Mouse (Mus musculus): ENCODE measurements at regions not wholly inside any gene's neighbourhood (a gene's known extent, or its start where the extent isn't known, plus 50 kb on each side); places are given as distances from the start of the nearest gene placed in this dataset.
"Not testable (repeated sequence)": the region's sequence is repeated elsewhere in the genome, so short reads cannot be mapped to it uniquely, and the experiment has no call there.

GRCm38 (mm10) chr7:138758386-138758785 lies 87.5 kb upstream of the Ppp2r2d start:
- Histone ChIP-seq H3K9me3 (replicated peaks) (no peaks in the 10 kb centered on the region), H3K9ac (no peak overlapping the region), H3K27ac (no peak overlapping the region), H3K36me3 (no peaks in the 10 kb centered on the region), H3K4me2 (no peak overlapping the region), H3K4me1 (replicated peaks) (no peaks in the 10 kb centered on the region), H3K4me3 (replicated peaks) (no peak overlapping the region), H3K27me3 (no peaks in the 10 kb centered on the region)
- no peak for ATAC-seq (ENCODE audit: low read depth)
- DNase-seq = no peak
- WGBS (ENCODE audit: insufficient replicate concordance) = 13% methylated on average over 1 of the region's 1 CpGs

GRCm38 (mm10) chr7:138748442-138748841 lies 97.4 kb upstream of the Ppp2r2d start:
- no peak for DNase-seq
- ATAC-seq (ENCODE audit: low read depth) = no peak
- WGBS (ENCODE audit: insufficient replicate concordance) = 48% methylated on average over 2 of the region's 2 CpGs

GRCm38 (mm10) chr7:138746616-138747015 lies 99.3 kb upstream of the Ppp2r2d start:
- Histone ChIP-seq H3K4me1 (replicated peaks) (no peaks in the 10 kb centered on the region), H3K9me3 (replicated peaks) (no peaks in the 10 kb centered on the region), H3K9ac (no peak overlapping the region), H3K36me3 (no peaks in the 10 kb centered on the region), H3K27me3 (no peaks in the 10 kb centered on the region), H3K4me2 (no peak overlapping the region), H3K4me3 (replicated peaks) (no peak overlapping the region), H3K27ac (no peak overlapping the region)
- DNase-seq (no peak), ATAC-seq (ENCODE audit: low read depth) (no peak)
- 60% methylated on average over 8 of the region's 8 CpGs for WGBS (ENCODE audit: insufficient replicate concordance)

More at GRCm38 (mm10) chr7:138748442-138748841, 97.4 kb upstream of the Ppp2r2d start:
- Histone ChIP-seq H3K4me2 (no peak overlapping the region), H3K4me3 (replicated peaks) (no peak overlapping the region), H3K4me1 (replicated peaks) (no peaks in the 10 kb centered on the region), H3K9ac (no peak overlapping the region), H3K36me3 (no peaks in the 10 kb centered on the region), H3K27me3 (no peaks in the 10 kb centered on the region), H3K9me3 (replicated peaks) (no peaks in the 10 kb centered on the region), H3K27ac (no peak overlapping the region)

- H3K9me3 ChIP-seq (replicated peaks) = no peaks in the 10 kb centered on the region
- no peaks in the 10 kb centered on the region for H3K36me3 ChIP-seq
- 60% methylated on average over 4 of the region's 4 CpGs for WGBS (ENCODE audit: insufficient replicate concordance)
- ATAC-seq (ENCODE audit: low read depth) (no peak), DNase-seq (no peak)
- H3K27ac ChIP-seq = no peak overlapping the region
- no peak overlapping the region for H3K4me3 ChIP-seq (replicated peaks)
- H3K4me2 ChIP-seq = no peak overlapping the region
- no peaks in the 10 kb centered on the region for H3K27me3 ChIP-seq
- H3K4me1 ChIP-seq (replicated peaks) = no peaks in the 10 kb centered on the region
- no peak overlapping the region for H3K9ac ChIP-seq
Measured at GRCm38 (mm10) chr7:138742516-138742845, 103.4 kb upstream of the Ppp2r2d start.

GRCm38 (mm10) chr7:138741816-138742515 lies 103.9 kb upstream of the Ppp2r2d start:
- H3K9ac ChIP-seq = no peak overlapping the region
- H3K27me3 ChIP-seq = no peaks in the 10 kb centered on the region
- DNase-seq (no peak), ATAC-seq (ENCODE audit: low read depth) (no peak)
- no peak overlapping the region for H3K27ac ChIP-seq
- H3K4me1 ChIP-seq (replicated peaks) = no peaks in the 10 kb centered on the region
- no peaks in the 10 kb centered on the region for H3K36me3 ChIP-seq
- H3K9me3 ChIP-seq (replicated peaks) = no peaks in the 10 kb centered on the region
- 59% methylated on average over 7 of the region's 7 CpGs for WGBS (ENCODE audit: insufficient replicate concordance)
- H3K4me2 ChIP-seq = no peak overlapping the region
- H3K4me3 ChIP-seq (replicated peaks) = no peak overlapping the region

- Histone ChIP-seq H3K9me3 (replicated peaks) (no peaks in the 10 kb centered on the region), H3K4me2 (no peak overlapping the region), H3K36me3 (no peaks in the 10 kb centered on the region), H3K4me1 (replicated peaks) (no peaks in the 10 kb centered on the region), H3K9ac (no peak overlapping the region), H3K27ac (no peak overlapping the region), H3K27me3 (no peaks in the 10 kb centered on the region), H3K4me3 (replicated peaks) (no peak overlapping the region)
- DNase-seq = no peak
- no peak for ATAC-seq (ENCODE audit: low read depth)
- 21% methylated on average over 4 of the region's 4 CpGs for WGBS (ENCODE audit: insufficient replicate concordance)
Measured at GRCm38 (mm10) chr7:138734254-138734653, 111.6 kb upstream of the Ppp2r2d start.

DNA sequence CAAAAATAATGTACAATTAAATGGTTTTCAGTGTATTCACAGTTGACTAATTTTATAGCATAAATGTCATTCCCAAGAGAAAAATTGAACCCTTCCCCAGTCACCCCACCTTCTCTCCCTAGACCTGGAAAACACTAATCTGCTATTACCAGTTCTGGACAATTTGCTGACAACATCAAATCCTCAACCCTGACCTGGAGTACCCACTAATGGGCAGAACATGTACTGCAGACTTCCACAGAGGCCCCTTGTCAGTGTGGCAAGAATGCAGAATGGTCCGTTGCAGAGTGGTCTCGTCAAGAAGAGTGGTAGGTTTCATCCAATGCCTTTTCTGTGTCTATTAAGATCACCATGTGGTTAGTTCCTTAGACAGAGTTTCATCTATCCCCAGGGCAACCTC lies 121.0 kb upstream of the Ppp2r2d start:
- no peak for DNase-seq
- no peak for ATAC-seq (ENCODE audit: low read depth)
- H3K27ac ChIP-seq = no peak overlapping the region
- no peak overlapping the region for H3K4me2 ChIP-seq
- H3K4me1 ChIP-seq (replicated peaks) = no peaks in the 10 kb centered on the region
- 63% methylated on average over 2 of the region's 2 CpGs for WGBS (ENCODE audit: insufficient replicate concordance)
- H3K36me3 ChIP-seq = no peaks in the 10 kb centered on the region
- no peak overlapping the region for H3K9ac ChIP-seq
- H3K27me3 ChIP-seq = no peaks in the 10 kb centered on the region
- no peak overlapping the region for H3K4me3 ChIP-seq (replicated peaks)
- no peaks in the 10 kb centered on the region for H3K9me3 ChIP-seq (replicated peaks)

GRCm38 (mm10) chr7:138719608-138720007 lies 126.3 kb upstream of the Ppp2r2d start:
- no peaks in the 10 kb centered on the region for H3K36me3 ChIP-seq
- no peak overlapping the region for H3K9ac ChIP-seq
- no peak overlapping the region for H3K4me2 ChIP-seq
- no peaks in the 10 kb centered on the region for H3K4me1 ChIP-seq (replicated peaks)
- 64% methylated on average over 5 of the region's 5 CpGs for WGBS (ENCODE audit: insufficient replicate concordance)
- ATAC-seq (ENCODE audit: low read depth) (no peak), DNase-seq (no peak)
- H3K27me3 ChIP-seq = no peaks in the 10 kb centered on the region
- no peak overlapping the region for H3K4me3 ChIP-seq (replicated peaks)
- no peak overlapping the region for H3K27ac ChIP-seq
- H3K9me3 ChIP-seq (replicated peaks) = no peaks in the 10 kb centered on the region

- Histone ChIP-seq H3K9ac (no peak overlapping the region), H3K4me2 (no peak overlapping the region), H3K4me1 (replicated peaks) (no peaks in the 10 kb centered on the region), H3K9me3 (replicated peaks) (no peaks in the 10 kb centered on the region), H3K27me3 (no peaks in the 10 kb centered on the region), H3K27ac (no peak overlapping the region), H3K4me3 (replicated peaks) (no peak overlapping the region), H3K36me3 (no peaks in the 10 kb centered on the region)
- ATAC-seq (ENCODE audit: low read depth) (no peak), DNase-seq (no peak)
- 62% methylated on average over 3 of the region's 3 CpGs for WGBS (ENCODE audit: insufficient replicate concordance)
Measured at GRCm38 (mm10) chr7:138719115-138719514, 126.8 kb upstream of the Ppp2r2d start.

GRCm38 (mm10) chr7:138714731-138715130 lies 131.1 kb upstream of the Ppp2r2d start:
- no peak overlapping the region for H3K27ac ChIP-seq
- peaks cover 6% of the 10 kb centered on the region; the same call in 1 of the 2 replicates for H3K9me3 ChIP-seq (replicated peaks)
- no peaks in the 10 kb centered on the region for H3K36me3 ChIP-seq
- H3K9ac ChIP-seq = no peak overlapping the region
- ATAC-seq (ENCODE audit: low read depth) (no peak), DNase-seq (no peak)
- no peaks in the 10 kb centered on the region for H3K4me1 ChIP-seq (replicated peaks)
- no peaks in the 10 kb centered on the region for H3K27me3 ChIP-seq
- WGBS (ENCODE audit: insufficient replicate concordance) = 76% methylated on average over 1 of the region's 1 CpGs
- no peak overlapping the region for H3K4me2 ChIP-seq
- no peak overlapping the region for H3K4me3 ChIP-seq (replicated peaks)

DNA sequence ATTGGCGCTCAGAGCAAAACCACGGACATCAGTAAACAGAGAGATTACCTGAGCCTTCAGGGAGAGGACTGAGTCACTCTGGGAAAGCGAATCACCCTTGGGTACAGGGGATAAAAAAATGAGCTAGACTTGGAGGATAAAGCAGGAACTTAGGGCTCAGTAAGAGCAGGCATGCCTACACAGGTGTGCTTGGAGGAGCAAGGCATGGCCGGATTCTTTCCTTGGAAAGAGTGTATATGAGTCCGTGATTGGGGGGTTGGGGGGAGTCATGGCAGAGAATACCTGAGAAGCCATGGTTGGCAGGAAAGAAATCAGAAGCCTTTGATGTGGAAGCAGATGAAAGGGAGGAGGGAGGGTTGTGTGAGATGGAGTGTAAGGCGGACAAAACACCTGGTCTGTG lies 137.5 kb upstream of the Ppp2r2d start:
- WGBS (ENCODE audit: insufficient replicate concordance) = 61% methylated on average over 6 of the region's 6 CpGs
- DNase-seq = no peak
- Histone ChIP-seq H3K9me3 (replicated peaks) (peaks cover 6% of the 10 kb centered on the region), H3K9ac (no peak overlapping the region), H3K27ac (no peak overlapping the region), H3K4me2 (no peak overlapping the region), H3K4me1 (replicated peaks) (no peaks in the 10 kb centered on the region), H3K4me3 (replicated peaks) (no peak overlapping the region), H3K27me3 (no peaks in the 10 kb centered on the region), H3K36me3 (no peaks in the 10 kb centered on the region)
- no peak for ATAC-seq (ENCODE audit: low read depth)

DNA sequence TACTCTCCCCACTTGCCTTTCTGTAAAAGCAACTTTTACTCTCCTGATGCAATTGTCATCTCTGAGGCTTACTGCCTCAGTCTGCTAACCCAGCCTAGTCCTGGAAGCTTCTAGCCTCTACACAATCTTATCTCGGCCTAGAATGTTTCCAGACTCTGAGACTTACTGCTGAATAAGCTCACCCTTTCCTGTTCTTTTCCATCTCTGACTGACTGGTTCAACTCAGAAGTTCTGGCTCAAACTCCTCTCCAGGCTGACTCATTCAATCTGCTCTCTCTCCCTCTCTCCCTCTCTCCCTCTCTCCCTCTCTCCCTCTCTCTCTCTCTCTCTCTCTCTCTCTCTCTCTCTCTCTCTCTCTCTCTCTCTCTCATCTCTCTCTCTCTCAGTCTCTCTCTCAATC lies 146.3 kb upstream of the Ppp2r2d start:
- H3K9me3 ChIP-seq (replicated peaks) = peaks cover 18% of the 10 kb centered on the region
- not testable (repeated sequence) for H3K4me2 ChIP-seq; H3K36me3 ChIP-seq; ATAC-seq (ENCODE audit: low read depth); DNase-seq; H3K4me3 ChIP-seq (replicated peaks); H3K9ac ChIP-seq; H3K27me3 ChIP-seq; H3K27ac ChIP-seq; H3K4me1 ChIP-seq (replicated peaks)
- 32% methylated on average over 1 of the region's 1 CpGs for WGBS (ENCODE audit: insufficient replicate concordance)

Data from liver, embryonic 13.5 days (tissue).